ENCODE assay signal across 8 mouse cellular contexts in the genomic region with DNA sequence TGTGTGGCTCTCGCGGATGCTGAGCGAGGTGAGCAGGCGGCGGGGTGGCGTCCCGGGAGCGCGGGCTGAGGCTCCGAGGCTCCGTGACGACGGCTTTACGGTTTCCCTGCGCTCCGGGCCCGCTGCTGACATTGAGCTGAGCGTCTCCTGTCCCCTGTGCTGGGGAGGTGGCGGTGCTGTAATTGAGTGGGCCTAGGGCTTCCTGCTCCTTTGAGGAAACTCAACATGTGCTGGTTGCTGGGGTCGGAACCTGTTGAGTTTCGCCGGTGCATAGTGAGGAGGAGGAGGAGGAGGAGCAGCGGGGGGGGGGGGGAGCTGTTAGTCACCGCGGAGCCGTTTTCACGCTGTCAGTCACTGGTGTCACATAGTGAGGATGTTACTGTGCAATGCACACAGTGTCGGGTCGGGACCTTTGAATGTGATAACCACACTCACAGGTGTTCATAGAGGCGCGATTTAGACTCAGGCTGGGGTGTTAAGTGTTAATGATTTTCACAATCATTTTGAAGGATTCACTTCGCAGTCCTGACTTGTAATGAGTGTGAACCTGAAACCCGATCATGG. TPM values are rescaled to one million over a fixed set of nuclear protein-coding genes. Genes with fewer than 3 reads are reported as not detected.
A peak's percentile ranks its signal among the peaks of the same experiment; 100 is the strongest.
DNase-seq lines count a peak whose midpoint lies in the region; ATAC-seq and TF ChIP-seq lines count a peak whose summit lies in the region.

No protein-coding gene starts in this region.

- peak overlapping the region; percentile 95 for H3K4me3 ChIP-seq in lung, postnatal 0 days (ENCODE audit: low read depth, low read length)
- H3K4me3 ChIP-seq in embryonic fibroblast, embryonic 13.5 days (ENCODE audit: insufficient read depth, low read length): peak overlapping the region; percentile 77
- H3K4me3 ChIP-seq in limb, embryonic 12.5 days (replicated peaks): peak overlapping the region; percentile 98
- peak overlapping the region; percentile 72 for H3K4me3 ChIP-seq in stomach, embryonic 14.5 days (ENCODE audit: low read depth, low read length)

- TF ChIP-seq CTCF in lung, postnatal 0 days (IDR thresholded peaks at IDR 0.05): no peak
- TF ChIP-seq CTCF in embryonic fibroblast, embryonic 13.5 days (IDR thresholded peaks at IDR 0.05; ENCODE audit: borderline replicate concordance, insufficient read depth, low read length): no peak

- H3K4me2 ChIP-seq in lung, postnatal 0 days (replicated peaks; ENCODE audit: low read depth, low read length): peak overlapping the region; percentile 73
- peak overlapping the region; percentile 88 for H3K4me2 ChIP-seq in limb, embryonic 12.5 days
- H3K4me2 ChIP-seq in stomach, embryonic 14.5 days (replicated peaks; ENCODE audit: low read depth, low read length): peak overlapping the region; percentile 61

- no peak for TF ChIP-seq EP300 in lung, postnatal 0 days (IDR thresholded peaks at IDR 0.05)

- peak overlapping the region; percentile 80 for H3K9ac ChIP-seq in lung, postnatal 0 days (replicated peaks; ENCODE audit: low read depth)
- peak overlapping the region; percentile 71 for H3K9ac ChIP-seq in limb, embryonic 12.5 days (replicated peaks)
- H3K9ac ChIP-seq in stomach, embryonic 14.5 days (replicated peaks; ENCODE audit: low read depth, low read length): peak overlapping the region; percentile 49

- H3K4me1 ChIP-seq in lung, postnatal 0 days (ENCODE audit: insufficient read depth, low read depth, low read length): peaks cover 9% of the 10 kb centered on the region
- H3K4me1 ChIP-seq in embryonic fibroblast, embryonic 13.5 days (ENCODE audit: control insufficient read depth, insufficient read depth, low read length): peaks cover 2% of the 10 kb centered on the region
- peaks cover 22% of the 10 kb centered on the region for H3K4me1 ChIP-seq in limb, embryonic 12.5 days (replicated peaks)
- peaks cover 17% of the 10 kb centered on the region; the same call in 1 of the 2 replicates for H3K4me1 ChIP-seq in stomach, embryonic 14.5 days (ENCODE audit: control insufficient read depth, insufficient read depth, low read length)

- peak; percentile 31 for ATAC-seq in lung, postnatal 0 days
- peak; percentile 39; the same call in 1 of the 2 replicates for ATAC-seq in limb, embryonic 12.5 days (ENCODE audit: insufficient number of reproducible peaks, insufficient read depth, low FRiP score, low TSS enrichment, low read depth)
- 0 out of 2 replicates have a peak, but pooled peaks have one; percentile 43 for ATAC-seq in stomach, embryonic 14.5 days (ENCODE audit: insufficient number of reproducible peaks, insufficient read depth, low FRiP score, low read depth)
- no peak for ATAC-seq in monocyte, adult 5-6 weeks (replicated peaks; ENCODE audit: insufficient number of reproducible peaks, low FRiP score, low TSS enrichment, poor library complexity, severe bottlenecking)

- H3K36me3 ChIP-seq in lung, postnatal 0 days (ENCODE audit: insufficient read depth, low read length): peaks cover 22% of the 10 kb centered on the region
- peaks cover 41% of the 10 kb centered on the region for H3K36me3 ChIP-seq in limb, embryonic 12.5 days
- peaks cover 27% of the 10 kb centered on the region for H3K36me3 ChIP-seq in stomach, embryonic 14.5 days (ENCODE audit: control insufficient read depth, insufficient read depth, low read length)

- no peaks in the 10 kb centered on the region for H3K27me3 ChIP-seq in lung, postnatal 0 days (replicated peaks; ENCODE audit: insufficient read depth, low read length)
- H3K27me3 ChIP-seq in limb, embryonic 12.5 days: no peaks in the 10 kb centered on the region; the same call in 1 of the 2 replicates
- H3K27me3 ChIP-seq in stomach, embryonic 14.5 days (ENCODE audit: control insufficient read depth, insufficient read depth, low read length): no peaks in the 10 kb centered on the region

- no peak for DNase-seq in lung, postnatal 0 days (ENCODE audit: low spot score)
- DNase-seq in lung, postnatal 4 days: no peak
- DNase-seq in cerebellum, postnatal 25 days: no peak
- DNase-seq in adrenal gland, adult 18-20 months (ENCODE audit: low spot score in 2 of 2): no peak

- peak overlapping the region; percentile 69 for H3K27ac ChIP-seq in lung, postnatal 0 days (ENCODE audit: low read length)
- no peak overlapping the region for H3K27ac ChIP-seq in embryonic fibroblast, embryonic 13.5 days (ENCODE audit: insufficient read depth, low read length)
- H3K27ac ChIP-seq in limb, embryonic 12.5 days: no peak overlapping the region
- H3K27ac ChIP-seq in stomach, embryonic 14.5 days (ENCODE audit: low read length): no peak overlapping the region

- no peak for TF ChIP-seq POLR2A in embryonic fibroblast, embryonic 13.5 days (IDR thresholded peaks at IDR 0.05; ENCODE audit: low read depth, low read length)

- 1% methylated on average over 28 of the region's 33 CpGs for WGBS in lung, postnatal 0 days
- 2% methylated on average over 32 of the region's 33 CpGs for WGBS in limb, embryonic 12.5 days
- 2% methylated on average over 33 of the region's 33 CpGs for WGBS in stomach, embryonic 14.5 days

- H3K9me3 ChIP-seq in lung, postnatal 0 days (ENCODE audit: low read length): no peaks in the 10 kb centered on the region
- no peaks in the 10 kb centered on the region for H3K9me3 ChIP-seq in limb, embryonic 12.5 days
- H3K9me3 ChIP-seq in stomach, embryonic 14.5 days (ENCODE audit: control insufficient read depth, low read depth, low read length): no peaks in the 10 kb centered on the region

RNA-seq across cellular contexts. Expression of gene Tfip11, which starts 0.4 kb away (rescaled TPM):
- polyA plus RNA-seq in lung, postnatal 0 days (2015; fragmentation: Nextera tagmentation; extraction: Ambion mirVana): 16.0 and 16.7 TPM in 2 replicates
- polyA plus RNA-seq in embryonic fibroblast, embryonic 13.5 days (2011; ENCODE audit: insufficient read length, low read depth, missing spikeins): 15.6 and 21.8 TPM in 2 replicates
- 38.2 and 41.5 TPM in 2 replicates for polyA plus RNA-seq in limb, embryonic 12.5 days (2016; fragmentation: Nextera tagmentation; extraction: Ambion mirVana)
- polyA plus RNA-seq in stomach, embryonic 14.5 days (2014; fragmentation: Nextera tagmentation; extraction: Ambion mirVana): 16.6 and 21.5 TPM in 2 replicates
- total RNA-seq in monocyte, adult 5-6 weeks (2017): 30.1 to 62.0 TPM (median 39.9 TPM) in 3 replicates
- total RNA-seq in adrenal gland, adult 18-20 months (2021): 10 to 100 TPM; 38.6 to 41.8 TPM

RNA-seq across cellular contexts. Expression of gene Srrd, which starts 16.3 kb away (rescaled TPM):
- polyA plus RNA-seq in lung, postnatal 0 days (2015; fragmentation: Nextera tagmentation; extraction: Ambion mirVana): 21.3 and 21.9 TPM in 2 replicates
- 19.2 and 24.2 TPM in 2 replicates for polyA plus RNA-seq in embryonic fibroblast, embryonic 13.5 days (2011; ENCODE audit: insufficient read length, low read depth, missing spikeins)
- 54.9 and 57.2 TPM in 2 replicates for polyA plus RNA-seq in limb, embryonic 12.5 days (2016; fragmentation: Nextera tagmentation; extraction: Ambion mirVana)
- polyA plus RNA-seq in stomach, embryonic 14.5 days (2014; fragmentation: Nextera tagmentation; extraction: Ambion mirVana): 43.5 and 47.6 TPM in 2 replicates
- total RNA-seq in monocyte, adult 5-6 weeks (2017): 11.1 to 14.9 TPM (median 12.8 TPM) in 3 replicates
- total RNA-seq in adrenal gland, adult 18-20 months (2021): 10 to 100 TPM; 60.5 to 65.1 TPM

RNA-seq across cellular contexts. Expression of gene Hps4, which starts 16.4 kb away (rescaled TPM):
- 19.7 and 22.1 TPM in 2 replicates for polyA plus RNA-seq in lung, postnatal 0 days (2015; fragmentation: Nextera tagmentation; extraction: Ambion mirVana)
- polyA plus RNA-seq in embryonic fibroblast, embryonic 13.5 days (2011; ENCODE audit: insufficient read length, low read depth, missing spikeins): 19.9 and 24.3 TPM in 2 replicates
- 40.1 and 44.9 TPM in 2 replicates for polyA plus RNA-seq in limb, embryonic 12.5 days (2016; fragmentation: Nextera tagmentation; extraction: Ambion mirVana)
- polyA plus RNA-seq in stomach, embryonic 14.5 days (2014; fragmentation: Nextera tagmentation; extraction: Ambion mirVana): 30.9 and 35.0 TPM in 2 replicates
- 9.6 to 16.9 TPM (median 14.4 TPM) in 3 replicates for total RNA-seq in monocyte, adult 5-6 weeks (2017)
- 10 to 100 TPM; 54.1 to 60.5 TPM for total RNA-seq in adrenal gland, adult 18-20 months (2021)

RNA-seq across cellular contexts. Expression of gene Gm6583, which starts 29.3 kb away (rescaled TPM):
- polyA plus RNA-seq in lung, postnatal 0 days (2015; fragmentation: Nextera tagmentation; extraction: Ambion mirVana): 0.25 and 0.31 TPM in 2 replicates
- not detected in 2 replicates for polyA plus RNA-seq in embryonic fibroblast, embryonic 13.5 days (2011; ENCODE audit: insufficient read length, low read depth, missing spikeins)
- polyA plus RNA-seq in limb, embryonic 12.5 days (2016; fragmentation: Nextera tagmentation; extraction: Ambion mirVana): 0.24 and 0.33 TPM in 2 replicates
- 0.32 and 0.42 TPM in 2 replicates for polyA plus RNA-seq in stomach, embryonic 14.5 days (2014; fragmentation: Nextera tagmentation; extraction: Ambion mirVana)
- 0.43 to 0.58 TPM in 2 of 3 replicates, not detected in the other for total RNA-seq in monocyte, adult 5-6 weeks (2017)
- not detected for total RNA-seq in adrenal gland, adult 18-20 months (2021)

RNA-seq across cellular contexts. Expression of gene Tpst2, which starts 50.0 kb away (rescaled TPM):
- 96.8 and 106 TPM in 2 replicates for polyA plus RNA-seq in lung, postnatal 0 days (2015; fragmentation: Nextera tagmentation; extraction: Ambion mirVana)
- polyA plus RNA-seq in embryonic fibroblast, embryonic 13.5 days (2011; ENCODE audit: insufficient read length, low read depth, missing spikeins): 39.6 and 48.3 TPM in 2 replicates
- 34.3 and 35.9 TPM in 2 replicates for polyA plus RNA-seq in limb, embryonic 12.5 days (2016; fragmentation: Nextera tagmentation; extraction: Ambion mirVana)
- polyA plus RNA-seq in stomach, embryonic 14.5 days (2014; fragmentation: Nextera tagmentation; extraction: Ambion mirVana): 35.3 and 38.4 TPM in 2 replicates
- 60.8 to 104 TPM (median 99.4 TPM) in 3 replicates for total RNA-seq in monocyte, adult 5-6 weeks (2017)
- total RNA-seq in adrenal gland, adult 18-20 months (2021): 100 to 1,000 TPM; 208 to 233 TPM
